Mouse (Mus musculus) liver, embryonic 14.5 days (tissue): ENCODE results near the gene Smad5.

Experiments
- CTCF ChIP-seq: IDR thresholded peaks from 2 replicates; pipeline ENCODE4 v1.5.1; 2016; ENCODE audit warnings: antibody characterized with exemption, low read depth, control low read depth
- EP300 ChIP-seq: IDR thresholded peaks from 2 replicates; pipeline ENCODE4 v1.6.1; 2016; ENCODE audit warnings: antibody characterized with exemption, low read depth

- no peak for TF ChIP-seq CTCF
- no peak for TF ChIP-seq EP300
Measured at GRCm38 (mm10) chr13:56765284-56766032, 62.6 kb downstream of the Smad5 start.
